Mouse (Mus musculus) lung, postnatal 0 days (tissue): ENCODE data around the gene Gm19345.

Experiments used
- CTCF ChIP-seq: IDR thresholded peaks from 2 replicates; pipeline ENCODE4 v1.5.1; 2016; ENCODE audit warnings: antibody characterized with exemption, mild to moderate bottlenecking
- EP300 ChIP-seq: IDR thresholded peaks from 2 replicates; pipeline ENCODE4 v1.6.1; 2016; ENCODE audit warnings: antibody characterized with exemption, mild to moderate bottlenecking, control low read depth

- TF ChIP-seq CTCF (no peak), EP300 (no peak)
These were observed 12.4 kb downstream of the Gm19345 start for GRCm38 (mm10) chr7:19864241-19864640.
